Mouse (Mus musculus) midbrain, postnatal 0 days (tissue): Measurements from ENCODE around the gene Gm7029. TPM values are rescaled to one million over a fixed set of nuclear protein-coding genes. Genes with fewer than 3 reads are reported as not detected.

Experiments used
- ATAC-seq: fragments of 200-750 bp; cut with Nextera tagmentation; 2 replicates; pipeline ENCODE4 v1.8.0; 2017; ENCODE audit warnings: moderate number of reproducible peaks, mild to moderate bottlenecking, moderate TSS enrichment, moderate library complexity; ENCODE audit not compliant: low FRiP score
- DNase-seq: peaks from one replicate; pipeline ENCODE4 v3.0.0-alpha.2; 2015; ENCODE audit warnings: low spot score
- H3K27ac ChIP-seq: fragments of 300-500 bp; sonication (generic); 2 replicates; pipeline ENCODE4 v1.5.1; 2014; ENCODE audit warnings: low read depth, mild to moderate bottlenecking, low read length, mixed read lengths
- H3K27me3 ChIP-seq: fragments of 300-500 bp; sonication (generic); 2 replicates; pipeline ENCODE4 v1.6.1; 2014; ENCODE audit warnings: low read length, control low read depth, mixed read lengths; ENCODE audit not compliant: insufficient read depth
- H3K36me3 ChIP-seq: fragments of 300-500 bp; sonication (generic); 2 replicates; pipeline ENCODE4 v1.6.1; 2014; ENCODE audit warnings: low read length, control low read depth, mixed read lengths; ENCODE audit not compliant: insufficient read depth
- H3K4me1 ChIP-seq: fragments of 300-500 bp; sonication (generic); 2 replicates; pipeline ENCODE4 v1.6.1; 2014; ENCODE audit warnings: mild to moderate bottlenecking, control low read depth, antibody characterized with exemption, low read length, mixed read lengths; ENCODE audit not compliant: insufficient read depth
- H3K4me2 ChIP-seq: fragments of 300-500 bp; sonication (generic); 2 replicates; pipeline ENCODE4 v1.6.1; 2014; ENCODE audit warnings: low read depth, mild to moderate bottlenecking, low read length, mixed read lengths; ENCODE audit not compliant: poor library complexity, severe bottlenecking
- H3K4me3 ChIP-seq: fragments of 300-500 bp; sonication (generic); 2 replicates; pipeline ENCODE4 v1.5.1; 2014; ENCODE audit warnings: low read depth, mild to moderate bottlenecking, low read length, moderate library complexity
- H3K9ac ChIP-seq: fragments of 300-500 bp; sonication (generic); replicated peaks from 2 replicates; pipeline ENCODE4 v1.6.1; 2014; ENCODE audit warnings: mild to moderate bottlenecking, low read length, moderate library complexity, mixed read lengths; ENCODE audit not compliant: poor library complexity, severe bottlenecking
- H3K9me3 ChIP-seq: fragments of 300-500 bp; sonication (generic); 2 replicates; pipeline ENCODE4 v1.6.1; 2016; ENCODE audit warnings: low read length, control low read depth
- CTCF ChIP-seq: IDR thresholded peaks from 2 replicates; pipeline ENCODE4 v1.5.1; 2016; ENCODE audit warnings: antibody characterized with exemption, mild to moderate bottlenecking
- WGBS: fragments of 180-500 bp; shearing (Covaris S2); extraction: QIAGEN DNeasy Blood & Tissue Kit; methylation state at CpG from one replicate; pipeline ENCODE4 v1.1.7; 2014; 5-methylcytosine and 5-hydroxymethylcytosine counted together
- polyA plus RNA-seq: library from polyadenylated mRNA; unstranded; fragments of >200 nt; fragmentation: Nextera tagmentation; extraction: Ambion mirVana; gene quantifications from 2 replicates; pipeline ENCODE4 v1.2.1, GENCODE M21; 2015
- total RNA-seq: library from RNA; depleted of rRNA; stranded (reverse); fragments of >200 nt; gene quantifications from 2 replicates; pipeline ENCODE4 v1.2.3, GENCODE M21; 2014

Gm7029 gene
- total and polyA plus RNA-seq, 2 experiments from 2014 or later: not detected

- TF ChIP-seq CTCF: no peak
- peaks cover 27% of the 10 kb centered on the region for H3K36me3 ChIP-seq
- DNase-seq (no peak), ATAC-seq (no peak)
- H3K4me3 ChIP-seq: no peak overlapping the region
- H3K27me3 ChIP-seq: no peaks in the 10 kb centered on the region
- 90% methylated on average over 28 of the region's 28 CpGs for WGBS
- no peaks in the 10 kb centered on the region for H3K9me3 ChIP-seq
- peaks cover 5% of the 10 kb centered on the region; the same call in 1 of the 2 replicates for H3K4me1 ChIP-seq
- H3K27ac ChIP-seq: no peak overlapping the region
- no peak overlapping the region for H3K4me2 ChIP-seq
- no peak overlapping the region for H3K9ac ChIP-seq
Measured at GRCm38 (mm10) chr17:33911813-33912414, 38.3 kb downstream of the Gm7029 start.

- ATAC-seq (no peak), DNase-seq (no peak)
- Histone ChIP-seq H3K4me3 (no peak overlapping the region), H3K9me3 (no peaks in the 10 kb centered on the region), H3K4me1 (peaks cover 5% of the 10 kb centered on the region; the same call in 1 of the 2 replicates), H3K36me3 (peaks cover 27% of the 10 kb centered on the region), H3K9ac (no peak overlapping the region), H3K27ac (no peak overlapping the region), H3K4me2 (no peak overlapping the region), H3K27me3 (no peaks in the 10 kb centered on the region)
- no peak for TF ChIP-seq CTCF
- WGBS: 92% methylated on average over 10 of the region's 10 CpGs
Measured at GRCm38 (mm10) chr17:33913264-33913663, 39.6 kb downstream of the Gm7029 start.

GRCm38 (mm10) chr17:33913905-33914304, 40.3 kb downstream of the Gm7029 start:
- Histone ChIP-seq H3K27ac (no peak overlapping the region), H3K4me3 (no peak overlapping the region), H3K9me3 (no peaks in the 10 kb centered on the region), H3K9ac (no peak overlapping the region), H3K4me1 (peaks cover 5% of the 10 kb centered on the region; the same call in 1 of the 2 replicates), H3K36me3 (peaks cover 27% of the 10 kb centered on the region), H3K27me3 (no peaks in the 10 kb centered on the region), H3K4me2 (no peak overlapping the region)
- no peak for TF ChIP-seq CTCF
- no peak for DNase-seq
- 99% methylated on average over 8 of the region's 8 CpGs for WGBS
- no peak for ATAC-seq

DNA sequence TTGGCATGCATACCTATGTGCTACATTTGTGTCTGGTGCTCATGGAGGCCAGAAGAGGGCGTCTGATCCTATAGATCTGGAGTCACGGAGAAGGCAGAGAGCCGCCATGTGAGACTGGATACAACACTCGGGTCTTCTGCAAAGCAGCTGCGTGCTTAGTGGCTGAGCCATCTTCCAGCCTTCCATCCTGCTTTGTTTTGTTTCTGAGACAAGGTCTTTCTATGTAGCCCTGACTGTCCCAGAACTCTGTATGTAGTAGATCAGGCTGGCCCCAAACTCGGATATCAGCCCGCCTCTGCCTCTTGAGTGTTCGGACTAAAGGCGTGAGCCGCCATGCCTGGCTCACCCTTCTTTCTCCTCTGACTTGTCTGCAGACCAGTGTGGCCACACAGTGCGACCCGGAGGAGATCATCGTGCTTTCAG, 41.3 kb downstream of the Gm7029 start:
- WGBS: 66% methylated on average over 13 of the region's 13 CpGs
- H3K9me3 ChIP-seq: no peaks in the 10 kb centered on the region
- no peak overlapping the region for H3K27ac ChIP-seq
- no peak for ATAC-seq
- no peak overlapping the region for H3K9ac ChIP-seq
- H3K4me2 ChIP-seq: 0 out of 2 replicates have a peak overlapping the region, but pooled peaks have one; percentile 69
- H3K4me1 ChIP-seq: peaks cover 5% of the 10 kb centered on the region; the same call in 1 of the 2 replicates
- peak; percentile 35 for TF ChIP-seq CTCF
- peaks cover 27% of the 10 kb centered on the region for H3K36me3 ChIP-seq
- DNase-seq: no peak
- H3K27me3 ChIP-seq: no peaks in the 10 kb centered on the region
- peak overlapping the region; percentile 54; the same call in 1 of the 2 replicates for H3K4me3 ChIP-seq

GRCm38 (mm10) chr17:33915671-33916250, 42.1 kb downstream of the Gm7029 start, which contains the start of the genes Tapbp and Zbtb22:
Gene Tapbp, plus strand, starts transcription at chr17:33915899.
Gene Zbtb22, plus strand, starts transcription at chr17:33915904.
- peak within 1 kb of the TSS; percentile 54 for H3K4me3 ChIP-seq
- H3K9ac ChIP-seq: peak within 1 kb of the TSS; percentile 67
- ATAC-seq (peak; percentile 91), DNase-seq (peak; percentile 99)
- peak within 1 kb of the TSS; percentile 59 for H3K27ac ChIP-seq
- no peak for TF ChIP-seq CTCF
- peaks cover 27% of the 10 kb centered on the region for H3K36me3 ChIP-seq
- H3K4me1 ChIP-seq: no peaks in the 10 kb centered on the region
- no peaks in the 10 kb centered on the region for H3K9me3 ChIP-seq
- 1% methylated on average over 30 of the region's 34 CpGs for WGBS
- peak within 1 kb of the TSS; percentile 69 for H3K4me2 ChIP-seq
- no peaks in the 10 kb centered on the region for H3K27me3 ChIP-seq

GRCm38 (mm10) chr17:33916294-33916693, 42.7 kb downstream of the Gm7029 start:
- peak overlapping the region; percentile 69 for H3K4me2 ChIP-seq
- peak overlapping the region; percentile 54 for H3K4me3 ChIP-seq
- no peaks in the 10 kb centered on the region for H3K4me1 ChIP-seq
- TF ChIP-seq CTCF: no peak
- ATAC-seq (peak; percentile 6), DNase-seq (peak; percentile 64)
- peak overlapping the region; percentile 67 for H3K9ac ChIP-seq
- peaks cover 25% of the 10 kb centered on the region for H3K36me3 ChIP-seq
- H3K27me3 ChIP-seq: no peaks in the 10 kb centered on the region
- no peaks in the 10 kb centered on the region for H3K9me3 ChIP-seq
- WGBS: under 1% methylated on average over 10 of the region's 20 CpGs
- H3K27ac ChIP-seq: peak overlapping the region; percentile 59; the same call in 1 of the 2 replicates
